ENCODE assay signal across 8 mouse cellular contexts in the genomic region with DNA sequence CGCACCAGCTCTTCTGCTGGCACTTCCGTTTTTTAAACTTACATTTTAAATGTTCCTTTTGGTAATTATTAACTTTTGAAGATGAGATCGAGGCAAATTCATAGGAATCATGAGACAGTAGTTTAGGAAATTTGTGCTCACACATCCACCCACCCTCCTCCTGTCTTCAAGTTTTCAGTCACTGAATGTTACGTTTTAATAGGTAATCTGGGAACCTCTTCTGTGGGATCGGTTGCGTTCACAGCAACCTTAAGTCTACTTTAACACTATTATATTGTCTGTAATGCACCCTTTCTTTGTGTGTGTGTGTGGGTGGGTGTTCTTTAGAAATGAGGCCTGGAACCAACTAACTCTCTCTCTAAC. TPM values are rescaled to one million over a fixed set of nuclear protein-coding genes. Genes with fewer than 3 reads are reported as not detected.
DNase-seq lines count a peak whose midpoint lies in the region; ATAC-seq and TF ChIP-seq lines count a peak whose summit lies in the region.

No protein-coding gene starts in this region.

- no peaks in the 10 kb centered on the region for H3K36me3 ChIP-seq in lung, embryonic 14.5 days (ENCODE audit: insufficient read depth)
- H3K36me3 ChIP-seq in embryonic facial prominence, embryonic 15.5 days, result no peaks in the 10 kb centered on the region
- H3K36me3 ChIP-seq in intestine, embryonic 16.5 days (ENCODE audit: control insufficient read depth, insufficient read depth, low read length), result no peaks in the 10 kb centered on the region
- H3K36me3 ChIP-seq in neural tube, embryonic 12.5 days, result no peaks in the 10 kb centered on the region

- ATAC-seq in lung, embryonic 14.5 days (ENCODE audit: insufficient read depth), result no peak
- no peak for ATAC-seq in embryonic facial prominence, embryonic 15.5 days (ENCODE audit: insufficient number of reproducible peaks, low FRiP score, low TSS enrichment, low read depth)
- no peak for ATAC-seq in intestine, embryonic 16.5 days
- ATAC-seq in neural tube, embryonic 12.5 days (ENCODE audit: low FRiP score, low read depth), result no peak
- ATAC-seq in cerebellum, adult (ENCODE audit: insufficient number of reproducible peaks, low FRiP score, low TSS enrichment), result no peak

- peak overlapping the region; percentile 64 for H3K4me3 ChIP-seq in lung, embryonic 14.5 days (ENCODE audit: low read depth, low read length)
- peak overlapping the region; percentile 78 for H3K4me3 ChIP-seq in embryonic facial prominence, embryonic 15.5 days (replicated peaks)
- peak overlapping the region; percentile 79 for H3K4me3 ChIP-seq in intestine, embryonic 16.5 days (ENCODE audit: low read length)
- peak overlapping the region; percentile 86 for H3K4me3 ChIP-seq in neural tube, embryonic 12.5 days

- H3K9ac ChIP-seq in lung, embryonic 14.5 days, result peak overlapping the region; percentile 89
- H3K9ac ChIP-seq in embryonic facial prominence, embryonic 15.5 days, result peak overlapping the region; percentile 85; the same call in 1 of the 2 replicates
- H3K9ac ChIP-seq in intestine, embryonic 16.5 days (ENCODE audit: low read depth, low read length), result peak overlapping the region; percentile 90; the same call in 1 of the 2 replicates
- no peak overlapping the region for H3K9ac ChIP-seq in neural tube, embryonic 12.5 days

- H3K4me2 ChIP-seq in lung, embryonic 14.5 days, result peak overlapping the region; percentile 77
- H3K4me2 ChIP-seq in embryonic facial prominence, embryonic 15.5 days (replicated peaks), result peak overlapping the region; percentile 72
- peak overlapping the region; percentile 77 for H3K4me2 ChIP-seq in intestine, embryonic 16.5 days (ENCODE audit: low read depth, low read length)
- H3K4me2 ChIP-seq in neural tube, embryonic 12.5 days (replicated peaks), result peak overlapping the region; percentile 83

- WGBS in lung, embryonic 14.5 days, result 13% methylated on average over 6 of the region's 6 CpGs
- WGBS in embryonic facial prominence, embryonic 15.5 days, result 11% methylated on average over 6 of the region's 6 CpGs
- WGBS in intestine, embryonic 16.5 days, result 22% methylated on average over 6 of the region's 6 CpGs
- WGBS in neural tube, embryonic 12.5 days, result 14% methylated on average over 6 of the region's 6 CpGs

- no peaks in the 10 kb centered on the region for H3K9me3 ChIP-seq in lung, embryonic 14.5 days (ENCODE audit: low read depth, low read length)
- no peaks in the 10 kb centered on the region for H3K9me3 ChIP-seq in embryonic facial prominence, embryonic 15.5 days (replicated peaks)
- no peaks in the 10 kb centered on the region for H3K9me3 ChIP-seq in intestine, embryonic 16.5 days (ENCODE audit: control insufficient read depth, low read length)
- no peaks in the 10 kb centered on the region for H3K9me3 ChIP-seq in neural tube, embryonic 12.5 days

- TF ChIP-seq CTCF in lung, embryonic 14.5 days (IDR thresholded peaks at IDR 0.05; ENCODE audit: low read depth), result no peak

- no peak for DNase-seq in lung, embryonic 14.5 days
- DNase-seq in lung, postnatal 25 days (ENCODE audit: low spot score), result no peak
- no peak for DNase-seq in gastrocnemius, postnatal 14 days
- no peak for DNase-seq in cerebellum, adult 8-10 months

- intact Hi-C loops in gastrocnemius, postnatal 14 days (cut with DNase I; ENCODE audit: low total_unique reads), result no loop called here

- H3K27me3 ChIP-seq in lung, embryonic 14.5 days (ENCODE audit: insufficient read depth, low read length), result no peaks in the 10 kb centered on the region
- H3K27me3 ChIP-seq in embryonic facial prominence, embryonic 15.5 days, result no peaks in the 10 kb centered on the region
- no peaks in the 10 kb centered on the region for H3K27me3 ChIP-seq in intestine, embryonic 16.5 days (replicated peaks; ENCODE audit: control insufficient read depth, insufficient read depth, low read length)
- no peaks in the 10 kb centered on the region for H3K27me3 ChIP-seq in neural tube, embryonic 12.5 days (replicated peaks)

- H3K27ac ChIP-seq in lung, embryonic 14.5 days (ENCODE audit: low read depth), result peak overlapping the region; percentile 96; the same call in 1 of the 2 replicates
- peak overlapping the region; percentile 98 for H3K27ac ChIP-seq in embryonic facial prominence, embryonic 15.5 days (replicated peaks)
- peak overlapping the region; percentile 97 for H3K27ac ChIP-seq in intestine, embryonic 16.5 days (ENCODE audit: low read length)
- H3K27ac ChIP-seq in neural tube, embryonic 12.5 days, result no peak overlapping the region

- peaks cover 4% of the 10 kb centered on the region; the same call in 1 of the 2 replicates for H3K4me1 ChIP-seq in lung, embryonic 14.5 days (ENCODE audit: insufficient read depth)
- H3K4me1 ChIP-seq in embryonic facial prominence, embryonic 15.5 days, result 0 out of 2 replicates have a peak, but pooled peaks cover 2% of the 10 kb centered on the region
- H3K4me1 ChIP-seq in intestine, embryonic 16.5 days (ENCODE audit: control insufficient read depth, insufficient read depth, low read length), result peaks cover 6% of the 10 kb centered on the region
- peaks cover 12% of the 10 kb centered on the region for H3K4me1 ChIP-seq in neural tube, embryonic 12.5 days

RNA-seq across cellular contexts. Expression of a gene that starts 0.3 kb away (rescaled TPM):
- 19.1 and 19.7 TPM in 2 replicates for polyA plus RNA-seq in lung, embryonic 14.5 days (2014; fragmentation: Nextera tagmentation; extraction: Ambion mirVana)
- polyA plus RNA-seq in embryonic facial prominence, embryonic 15.5 days (2015; fragmentation: Nextera tagmentation; extraction: Ambion mirVana), result 17.4 and 18.4 TPM in 2 replicates
- 10.3 and 10.7 TPM in 2 replicates for polyA plus RNA-seq in intestine, embryonic 16.5 days (2015; fragmentation: Nextera tagmentation; extraction: Ambion mirVana)
- 24.7 and 26.3 TPM in 2 replicates for polyA plus RNA-seq in neural tube, embryonic 12.5 days (2016; fragmentation: Nextera tagmentation; extraction: Ambion mirVana)
- 10 to 100 TPM; 32.1 to 34.3 TPM for total RNA-seq in gastrocnemius, postnatal 14 days (2021)
